9 mouse cellular contexts compared by ENCODE assay signal in the genomic region with DNA sequence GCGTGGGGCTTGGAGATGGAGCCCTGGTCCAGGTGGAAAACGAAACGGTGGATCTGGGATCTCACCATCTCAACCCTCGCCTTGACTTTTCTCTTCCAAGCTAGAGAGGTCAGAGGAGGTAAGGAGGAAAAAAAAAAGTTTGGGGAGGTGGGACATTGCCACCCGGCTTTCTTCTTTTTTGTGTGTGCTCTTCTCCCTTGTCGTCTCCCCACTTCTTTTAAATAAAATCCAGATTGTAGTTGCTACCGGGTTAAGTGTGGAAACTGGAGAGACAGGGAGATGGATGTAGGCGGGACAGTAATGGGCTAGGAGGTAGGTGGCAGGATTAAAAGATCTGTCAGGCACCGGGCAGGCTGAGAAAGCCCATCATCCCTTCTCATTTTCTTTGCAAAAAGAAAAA. TPM values are rescaled to one million over a fixed set of nuclear protein-coding genes. Genes with fewer than 3 reads are reported as not detected.
DNase-seq lines count a peak whose midpoint lies in the region; ATAC-seq and TF ChIP-seq lines count a peak whose summit lies in the region.
"Had no signal": no experiment of that assay in that cellular context is flagged by ENCODE, and none has a peak within 500 bp of the region (broad histone marks: within the 10 kb centered on the region; RNA-seq: fewer than 3 reads in every experiment).

No protein-coding gene starts in this region.

- no peaks in the 10 kb centered on the region for H3K36me3 ChIP-seq in kidney, embryonic 14.5 days (ENCODE audit: control insufficient read depth, insufficient read depth, low read length)
- no peaks in the 10 kb centered on the region for H3K36me3 ChIP-seq in embryonic facial prominence, embryonic 14.5 days (ENCODE audit: control insufficient read depth, insufficient read depth, low read length)
- H3K36me3 ChIP-seq in hindbrain, postnatal 0 days (ENCODE audit: insufficient read depth, low read length): no peaks in the 10 kb centered on the region
- no peaks in the 10 kb centered on the region for H3K36me3 ChIP-seq in midbrain, postnatal 0 days (ENCODE audit: insufficient read depth, low read length)

- peak overlapping the region; percentile 92 for H3K4me2 ChIP-seq in kidney, embryonic 14.5 days (replicated peaks; ENCODE audit: low read depth, low read length)
- peak overlapping the region; percentile 72 for H3K4me2 ChIP-seq in embryonic facial prominence, embryonic 14.5 days (ENCODE audit: low read depth, low read length)
- H3K4me2 ChIP-seq in hindbrain, postnatal 0 days (ENCODE audit: low read depth, low read length): peak overlapping the region; percentile 94
- peak overlapping the region; percentile 97 for H3K4me2 ChIP-seq in midbrain, postnatal 0 days (ENCODE audit: low read depth, low read length, poor library complexity, severe bottlenecking)

- no peaks in the 10 kb centered on the region for H3K9me3 ChIP-seq in kidney, embryonic 14.5 days (ENCODE audit: control insufficient read depth, low read length)
- no peaks in the 10 kb centered on the region for H3K9me3 ChIP-seq in embryonic facial prominence, embryonic 14.5 days (ENCODE audit: control insufficient read depth, low read length)
- no peaks in the 10 kb centered on the region for H3K9me3 ChIP-seq in hindbrain, postnatal 0 days (ENCODE audit: low read length)
- H3K9me3 ChIP-seq in midbrain, postnatal 0 days (ENCODE audit: low read length): no peaks in the 10 kb centered on the region

- TF ChIP-seq CTCF in hindbrain, postnatal 0 days (IDR thresholded peaks at IDR 0.05; ENCODE audit: low read depth): no peak
- TF ChIP-seq CTCF in midbrain, postnatal 0 days (IDR thresholded peaks at IDR 0.05): no peak

- ATAC-seq in kidney, embryonic 14.5 days (ENCODE audit: low FRiP score, low TSS enrichment): no peak
- no peak for ATAC-seq in embryonic facial prominence, embryonic 14.5 days (ENCODE audit: low read depth)
- ATAC-seq in hindbrain, postnatal 0 days: no peak
- no peak for ATAC-seq in midbrain, postnatal 0 days (ENCODE audit: low FRiP score)
- ATAC-seq: Patski had no signal

- intact Hi-C loops in left cerebral cortex, postnatal 14 days (cut with DNase I): no loop called here

- H3K9ac ChIP-seq in kidney, embryonic 14.5 days (ENCODE audit: low read depth, low read length): peak overlapping the region; percentile 5; the same call in 1 of the 2 replicates
- H3K9ac ChIP-seq in embryonic facial prominence, embryonic 14.5 days (ENCODE audit: low read depth, low read length): peak overlapping the region; percentile 64
- H3K9ac ChIP-seq in hindbrain, postnatal 0 days (replicated peaks; ENCODE audit: low read length): peak overlapping the region; percentile 50; the same call in 1 of the 2 replicates
- H3K9ac ChIP-seq in midbrain, postnatal 0 days (replicated peaks; ENCODE audit: low read length, poor library complexity, severe bottlenecking): peak overlapping the region; percentile 25

- no peak for DNase-seq in kidney, postnatal 10 days
- DNase-seq in embryonic facial prominence, embryonic 14.5 days (ENCODE audit: low spot score): no peak
- DNase-seq in hindbrain, postnatal 0 days (ENCODE audit: low spot score): peak; percentile 1
- DNase-seq in midbrain, postnatal 0 days (ENCODE audit: low spot score): no peak
- DNase-seq in left cerebral cortex, postnatal 14 days (ENCODE audit: low spot score in 2 of 2): no peak
- DNase-seq in thymus, postnatal 14 days: no peak
- DNase-seq in right cerebral cortex, postnatal 14 days: no peak

- no peaks in the 10 kb centered on the region for H3K27me3 ChIP-seq in kidney, embryonic 14.5 days (ENCODE audit: control insufficient read depth, insufficient read depth, low read length)
- no peaks in the 10 kb centered on the region for H3K27me3 ChIP-seq in embryonic facial prominence, embryonic 14.5 days (replicated peaks; ENCODE audit: control insufficient read depth, insufficient read depth, low read length)
- no peaks in the 10 kb centered on the region for H3K27me3 ChIP-seq in hindbrain, postnatal 0 days (ENCODE audit: insufficient read depth, low read length)
- H3K27me3 ChIP-seq in midbrain, postnatal 0 days (ENCODE audit: insufficient read depth, low read length): no peaks in the 10 kb centered on the region

- 0 out of 2 replicates have a peak, but pooled peaks cover 3% of the 10 kb centered on the region for H3K4me1 ChIP-seq in kidney, embryonic 14.5 days (ENCODE audit: control insufficient read depth, insufficient read depth, low read length)
- H3K4me1 ChIP-seq in embryonic facial prominence, embryonic 14.5 days (ENCODE audit: control insufficient read depth, insufficient read depth, low read length): peaks cover 4% of the 10 kb centered on the region; the same call in 1 of the 2 replicates
- no peaks in the 10 kb centered on the region for H3K4me1 ChIP-seq in hindbrain, postnatal 0 days (ENCODE audit: insufficient read depth, low read length)
- H3K4me1 ChIP-seq in midbrain, postnatal 0 days (ENCODE audit: insufficient read depth, low read length): peaks cover 3% of the 10 kb centered on the region; the same call in 1 of the 2 replicates

- H3K4me3 ChIP-seq in kidney, embryonic 14.5 days (ENCODE audit: low read length): peak overlapping the region; percentile 65
- H3K4me3 ChIP-seq in embryonic facial prominence, embryonic 14.5 days (ENCODE audit: low read depth, low read length): peak overlapping the region; percentile 58
- H3K4me3 ChIP-seq in hindbrain, postnatal 0 days (ENCODE audit: low read length): peak overlapping the region; percentile 54
- H3K4me3 ChIP-seq in midbrain, postnatal 0 days (ENCODE audit: low read depth, low read length): peak overlapping the region; percentile 63

- WGBS in kidney, embryonic 14.5 days: 0% methylated on average over 9 of the region's 9 CpGs
- WGBS in embryonic facial prominence, embryonic 14.5 days: 0% methylated on average over 9 of the region's 9 CpGs
- WGBS in hindbrain, postnatal 0 days: under 1% methylated on average over 9 of the region's 9 CpGs
- WGBS in midbrain, postnatal 0 days: 0% methylated on average over 9 of the region's 9 CpGs

- no peak overlapping the region for H3K27ac ChIP-seq in kidney, embryonic 14.5 days (ENCODE audit: low read depth, low read length)
- peak overlapping the region; percentile 79 for H3K27ac ChIP-seq in embryonic facial prominence, embryonic 14.5 days (replicated peaks; ENCODE audit: low read depth, low read length)
- H3K27ac ChIP-seq in hindbrain, postnatal 0 days: no peak overlapping the region
- H3K27ac ChIP-seq in midbrain, postnatal 0 days (ENCODE audit: low read depth, low read length): no peak overlapping the region

RNA-seq across cellular contexts. Expression of a gene that starts 0.5 kb away (rescaled TPM):
- 5.0 and 7.8 TPM in 2 replicates for polyA plus RNA-seq in kidney, embryonic 14.5 days (2014; fragmentation: Nextera tagmentation; extraction: Ambion mirVana)
- 168 and 171 TPM in 2 replicates for polyA plus RNA-seq in embryonic facial prominence, embryonic 14.5 days (2014; fragmentation: Nextera tagmentation; extraction: Ambion mirVana)
- 17.8 and 22.0 TPM in 2 replicates for total RNA-seq in hindbrain, postnatal 0 days (2014; rRNA removed)
- 8.9 and 11.2 TPM in 2 replicates for polyA plus RNA-seq in hindbrain, postnatal 0 days (2015; fragmentation: Nextera tagmentation; extraction: Ambion mirVana)
- total RNA-seq in midbrain, postnatal 0 days (2014; rRNA removed): 17.0 and 25.9 TPM in 2 replicates
- polyA plus RNA-seq in midbrain, postnatal 0 days (2015; fragmentation: Nextera tagmentation; extraction: Ambion mirVana): 7.8 and 8.2 TPM in 2 replicates
- total RNA-seq in left cerebral cortex, postnatal 14 days (2021): 10 to 100 TPM in 1 of 2 experiments, 1 to 10 TPM in 1; 9.8 to 10.5 TPM

Comparison
In these comparisons a context has a peak if more than half of its experiments do, and no peak if none do; other contexts are left out.
1. H3K9ac ChIP-seq: peak in every context shown above with its lines; median percentile 64 in embryonic facial prominence, embryonic 14.5 days; 50 in hindbrain, postnatal 0 days; 25 in midbrain, postnatal 0 days; 5 in kidney, embryonic 14.5 days.
2. RNA of a gene that starts 0.5 kb away (polyA plus RNA-seq): 168 to 171 TPM in embryonic facial prominence, embryonic 14.5 days; 8.9 to 11.2 TPM in hindbrain, postnatal 0 days, 7.8 to 8.2 TPM in midbrain, postnatal 0 days and 5.0 to 7.8 TPM in kidney, embryonic 14.5 days; every median in the first group is over 10 times any median in the second.
3. Peak in every context shown above with its lines, with median percentiles within 50 percentile points of each other: H3K4me2 ChIP-seq and H3K4me3 ChIP-seq.